Mouse (Mus musculus): ENCODE measurements around the gene Taco1.

The Taco1 gene

GRCm38 (mm10) chr11:106063756-106064155 is 2.1 kb upstream of the Taco1 start:
- no peak for DNase-seq

- no peak for DNase-seq
Observed at GRCm38 (mm10) chr11:106065073-106065922, 563 bp upstream of the Taco1 start.

- peak; percentile 38 to 43 for DNase-seq
Observed at GRCm38 (mm10) chr11:106066616-106067015, 755 bp downstream of the Taco1 start.

GRCm38 (mm10) chr11:106073774-106074173 is 7.9 kb downstream of the Taco1 start:
- DNase-seq, result no peak

- DNase-seq, result peak; percentile 88 to 90
Observed at GRCm38 (mm10) chr11:106076321-106076720, 10.5 kb downstream of the Taco1 start.

GRCm38 (mm10) chr11:106083708-106084701 is 18.1 kb downstream of the Taco1 start, which contains the start of gene Map3k3:
Gene Map3k3 (plus strand): TSS chr11:106084613.
- DNase-seq, result peak; percentile 95 to 96

GRCm38 (mm10) chr11:106084911-106085561 is 19.2 kb downstream of the Taco1 start:
- peak; percentile 76 to 77 for DNase-seq

- no peak for DNase-seq
Observed at GRCm38 (mm10) chr11:106098223-106098622, 32.4 kb downstream of the Taco1 start.

- DNase-seq, result no peak
Observed at GRCm38 (mm10) chr11:106102866-106103265, 37.0 kb downstream of the Taco1 start.

GRCm38 (mm10) chr11:106106047-106106587 is 40.3 kb downstream of the Taco1 start:
- peak; percentile 68 to 77 for DNase-seq

- DNase-seq, result no peak
Observed at GRCm38 (mm10) chr11:106111688-106112087, 45.8 kb downstream of the Taco1 start.

GRCm38 (mm10) chr11:106122221-106122620 is 56.4 kb downstream of the Taco1 start:
- DNase-seq, result no peak

- peak; percentile 48 to 50 for DNase-seq
Observed at GRCm38 (mm10) chr11:106122736-106123135, 56.9 kb downstream of the Taco1 start.

Measured in B cell, adult 2 months (primary cell).